Mouse (Mus musculus): ENCODE measurements around the gene Sumf2. TPM values are rescaled to one million over a fixed set of nuclear protein-coding genes. Genes with fewer than 3 reads are reported as not detected.

The Sumf2 gene
- polyA plus RNA-seq, 2 experiments: 8.6 to 15.0 TPM

GRCm38 (mm10) chr5:129873942-129874341 lies 27.2 kb downstream of the Sumf2 start:
- Histone ChIP-seq H3K36me3 (replicated peaks; ENCODE audit: control insufficient read depth, insufficient read depth, low read depth) (no peaks in the 10 kb centered on the region), H3K27ac (no peak overlapping the region), H3K4me3 (ENCODE audit: insufficient read depth in 1 of 2, low read depth in 2 of 2, low read length in 2 of 2) (no peak overlapping the region), H3K9ac (replicated peaks) (no peak overlapping the region), H3K4me1 (replicated peaks; ENCODE audit: control insufficient read depth in 2 of 2, insufficient read depth in 2 of 2, low read length in 1 of 2) (no peaks in the 10 kb centered on the region), H3K27me3 (ENCODE audit: control insufficient read depth, insufficient read depth, low read length) (no peaks in the 10 kb centered on the region), H3K9me3 (ENCODE audit: control insufficient read depth, low read length) (no peaks in the 10 kb centered on the region), H3K4me2 (ENCODE audit: low read depth) (no peak overlapping the region)
- ATAC-seq (ENCODE audit: insufficient read depth) (no peak), DNase-seq (ENCODE audit: low read depth in 3 of 3, low spot score in 3 of 3) (no peak)
- TF ChIP-seq CTCF (IDR thresholded peaks at IDR 0.05; ENCODE audit: low read depth): no peak
- TF ChIP-seq EP300 (IDR thresholded peaks at IDR 0.05; ENCODE audit: low read depth): no peak
- WGBS (ENCODE audit: insufficient replicate concordance): 73% methylated on average over 12 of the region's 12 CpGs

GRCm38 (mm10) chr5:129875098-129875497 lies 28.3 kb downstream of the Sumf2 start:
- no peak for TF ChIP-seq EP300 (IDR thresholded peaks at IDR 0.05; ENCODE audit: low read depth)
- TF ChIP-seq CTCF (IDR thresholded peaks at IDR 0.05; ENCODE audit: low read depth): no peak
- no peak overlapping the region for H3K4me2 ChIP-seq (ENCODE audit: low read depth)
- WGBS (ENCODE audit: insufficient replicate concordance): 64% methylated on average over 11 of the region's 11 CpGs

GRCm38 (mm10) chr5:129877731-129878455 lies 31.1 kb downstream of the Sumf2 start:
- no peak overlapping the region for H3K27ac ChIP-seq

More at GRCm38 (mm10) chr5:129875098-129875497, 28.3 kb downstream of the Sumf2 start:
- Histone ChIP-seq H3K27me3 (ENCODE audit: control insufficient read depth, insufficient read depth, low read length) (no peaks in the 10 kb centered on the region), H3K9ac (replicated peaks) (no peak overlapping the region), H3K4me1 (replicated peaks; ENCODE audit: control insufficient read depth in 2 of 2, insufficient read depth in 2 of 2, low read length in 1 of 2) (no peaks in the 10 kb centered on the region), H3K36me3 (replicated peaks; ENCODE audit: control insufficient read depth, insufficient read depth, low read depth) (no peaks in the 10 kb centered on the region; the same call in 1 of the 2 replicates), H3K27ac (no peak overlapping the region), H3K4me3 (ENCODE audit: insufficient read depth in 1 of 2, low read depth in 2 of 2, low read length in 2 of 2) (no peak overlapping the region), H3K9me3 (ENCODE audit: control insufficient read depth, low read length) (no peaks in the 10 kb centered on the region)
- DNase-seq (ENCODE audit: low read depth in 3 of 3, low spot score in 3 of 3) (no peak), ATAC-seq (ENCODE audit: insufficient read depth) (no peak)

GRCm38 (mm10) chr5:129878946-129879345 lies 32.2 kb downstream of the Sumf2 start:
- 66% methylated on average over 2 of the region's 2 CpGs for WGBS (ENCODE audit: insufficient replicate concordance)
- ATAC-seq (ENCODE audit: insufficient read depth): no peak

More at GRCm38 (mm10) chr5:129877731-129878455, 31.1 kb downstream of the Sumf2 start:
- TF ChIP-seq CTCF (IDR thresholded peaks at IDR 0.05; ENCODE audit: low read depth) (no peak), EP300 (IDR thresholded peaks at IDR 0.05; ENCODE audit: low read depth) (no peak)
- Histone ChIP-seq H3K36me3 (replicated peaks; ENCODE audit: control insufficient read depth, insufficient read depth, low read depth) (peaks cover 23% of the 10 kb centered on the region), H3K27me3 (ENCODE audit: control insufficient read depth, insufficient read depth, low read length) (no peaks in the 10 kb centered on the region), H3K4me1 (replicated peaks; ENCODE audit: control insufficient read depth in 2 of 2, insufficient read depth in 2 of 2, low read length in 1 of 2) (no peaks in the 10 kb centered on the region), H3K9ac (replicated peaks) (no peak overlapping the region), H3K9me3 (ENCODE audit: control insufficient read depth, low read length) (no peaks in the 10 kb centered on the region), H3K4me3 (ENCODE audit: insufficient read depth in 1 of 2, low read depth in 2 of 2, low read length in 2 of 2) (no peak overlapping the region), H3K4me2 (ENCODE audit: low read depth) (no peak overlapping the region)
- WGBS (ENCODE audit: insufficient replicate concordance): 59% methylated on average over 9 of the region's 9 CpGs
- ATAC-seq (ENCODE audit: insufficient read depth): no peak
- no peak for DNase-seq (ENCODE audit: low read depth in 3 of 3, low spot score in 3 of 3)

GRCm38 (mm10) chr5:129879888-129880287 lies 33.1 kb downstream of the Sumf2 start:
- ATAC-seq (ENCODE audit: insufficient read depth) (no peak), DNase-seq (ENCODE audit: low read depth in 3 of 3, low spot score in 3 of 3) (no peak)
- peaks cover 35% of the 10 kb centered on the region for H3K36me3 ChIP-seq (replicated peaks; ENCODE audit: control insufficient read depth, insufficient read depth, low read depth)
- H3K4me1 ChIP-seq (replicated peaks; ENCODE audit: control insufficient read depth in 2 of 2, insufficient read depth in 2 of 2, low read length in 1 of 2): no peaks in the 10 kb centered on the region
- H3K4me3 ChIP-seq (ENCODE audit: insufficient read depth in 1 of 2, low read depth in 2 of 2, low read length in 2 of 2): no peak overlapping the region
- no peak overlapping the region for H3K9ac ChIP-seq (replicated peaks)
- no peak overlapping the region for H3K27ac ChIP-seq
- WGBS (ENCODE audit: insufficient replicate concordance): 51% methylated on average over 3 of the region's 3 CpGs
- TF ChIP-seq CTCF (IDR thresholded peaks at IDR 0.05; ENCODE audit: low read depth): no peak
- no peak for TF ChIP-seq EP300 (IDR thresholded peaks at IDR 0.05; ENCODE audit: low read depth)
- H3K27me3 ChIP-seq (ENCODE audit: control insufficient read depth, insufficient read depth, low read length): no peaks in the 10 kb centered on the region
- H3K4me2 ChIP-seq (ENCODE audit: low read depth): no peak overlapping the region
- H3K9me3 ChIP-seq (ENCODE audit: control insufficient read depth, low read length): no peaks in the 10 kb centered on the region

More at GRCm38 (mm10) chr5:129878946-129879345, 32.2 kb downstream of the Sumf2 start:
- Histone ChIP-seq H3K4me2 (ENCODE audit: low read depth) (no peak overlapping the region), H3K4me3 (ENCODE audit: insufficient read depth in 1 of 2, low read depth in 2 of 2, low read length in 2 of 2) (no peak overlapping the region), H3K9ac (replicated peaks) (no peak overlapping the region), H3K9me3 (ENCODE audit: control insufficient read depth, low read length) (no peaks in the 10 kb centered on the region), H3K36me3 (replicated peaks; ENCODE audit: control insufficient read depth, insufficient read depth, low read depth) (peaks cover 29% of the 10 kb centered on the region), H3K4me1 (replicated peaks; ENCODE audit: control insufficient read depth in 2 of 2, insufficient read depth in 2 of 2, low read length in 1 of 2) (no peaks in the 10 kb centered on the region), H3K27me3 (ENCODE audit: control insufficient read depth, insufficient read depth, low read length) (no peaks in the 10 kb centered on the region), H3K27ac (no peak overlapping the region)
- TF ChIP-seq CTCF (IDR thresholded peaks at IDR 0.05; ENCODE audit: low read depth) (peak; percentile 73), EP300 (IDR thresholded peaks at IDR 0.05; ENCODE audit: low read depth) (no peak)
- no peak for DNase-seq (ENCODE audit: low read depth in 3 of 3, low spot score in 3 of 3)
